Mouse (Mus musculus) erythroblast, embryonic 14.5 days (primary cell): ENCODE results near the gene Tspan32.

Experiments
- GATA1 ChIP-seq: IDR thresholded peaks from 2 replicates; pipeline ENCODE4 v1.6.1; 2012; ENCODE audit warnings: low read length, inconsistent platforms, mixed read lengths
- TAL1 ChIP-seq: IDR thresholded peaks from 3 replicates; pipeline ENCODE4 v1.6.1; 2012; ENCODE audit warnings: low read length, inconsistent platforms, mixed read lengths

DNA sequence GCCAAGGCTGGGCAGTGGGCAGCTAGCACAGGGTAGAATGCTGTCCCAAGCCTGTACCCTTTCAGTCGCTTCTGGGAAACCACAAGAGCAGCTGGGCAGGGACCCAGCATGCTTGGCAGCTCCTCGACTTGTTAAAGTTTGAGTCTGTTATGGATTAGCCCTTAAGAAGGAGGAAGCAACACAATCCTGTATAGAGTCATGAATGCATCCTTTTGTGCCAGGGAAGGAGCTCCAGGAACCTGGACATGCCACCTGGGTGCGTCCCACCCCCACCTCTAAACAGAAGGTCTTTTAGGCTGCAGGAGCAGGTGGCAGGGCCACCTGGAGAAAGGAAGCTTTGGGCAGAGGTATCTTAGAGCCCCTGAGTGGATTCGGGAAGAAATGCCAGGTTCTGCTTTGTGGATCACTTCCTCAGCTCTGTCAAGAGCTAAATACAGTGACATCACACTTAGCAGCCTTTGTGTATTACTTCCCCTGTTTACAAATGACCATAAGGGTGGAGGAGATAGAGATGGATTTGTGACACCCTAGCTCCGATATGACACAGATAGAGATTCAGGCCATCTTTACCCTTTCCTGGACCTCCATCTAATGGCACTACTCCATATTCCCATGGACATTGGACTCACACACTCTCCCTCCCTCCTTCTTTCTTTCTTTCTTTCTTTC is 54.5 kb downstream of the Tspan32 start:
- no peak for TF ChIP-seq TAL1
- no peak for TF ChIP-seq GATA1
